Mouse (Mus musculus): ENCODE results near the gene Eif3i. TPM values are rescaled to one million over a fixed set of nuclear protein-coding genes. Genes with fewer than 3 reads are reported as not detected.
"Not testable (repeated sequence)": the region's sequence is repeated elsewhere in the genome, so short reads cannot be mapped to it uniquely, and the experiment has no call there.

Eif3i gene
- polyA plus RNA-seq, 1 experiment from 2014 or later = 274 TPM

GRCm38 (mm10) chr4:129547631-129548030, 52.8 kb downstream of the Eif3i start:
- H3K9ac ChIP-seq (ENCODE audit: low read depth, low read length); H3K4me1 ChIP-seq (replicated peaks; ENCODE audit: control insufficient read depth, insufficient read depth, low read length); H3K27me3 ChIP-seq (ENCODE audit: control insufficient read depth, insufficient read depth, low read length); H3K9me3 ChIP-seq (ENCODE audit: control insufficient read depth, low read length); DNase-seq (ENCODE audit: low spot score); ATAC-seq (ENCODE audit: low FRiP score); H3K36me3 ChIP-seq (ENCODE audit: control insufficient read depth, insufficient read depth, low read length); H3K4me3 ChIP-seq (ENCODE audit: low read depth, low read length); H3K4me2 ChIP-seq (replicated peaks; ENCODE audit: low read depth, low read length); H3K27ac ChIP-seq (ENCODE audit: low read depth, low read length): not testable (repeated sequence)
- WGBS = 87% methylated on average over 4 of the region's 4 CpGs

GRCm38 (mm10) chr4:129544106-129544505, 56.3 kb downstream of the Eif3i start:
- 84% methylated on average over 4 of the region's 4 CpGs for WGBS
- no peak overlapping the region for H3K4me3 ChIP-seq (ENCODE audit: low read depth, low read length)
- ATAC-seq (ENCODE audit: low FRiP score) = no peak

GRCm38 (mm10) chr4:129542592-129543141, 57.8 kb downstream of the Eif3i start, which contains the start of gene Hdac1:
TSS of gene Hdac1 (minus strand) at chr4:129542713.
- Histone ChIP-seq H3K9me3 (ENCODE audit: control insufficient read depth, low read length) (no peaks in the 10 kb centered on the region), H3K36me3 (ENCODE audit: control insufficient read depth, insufficient read depth, low read length) (no peaks in the 10 kb centered on the region), H3K4me1 (replicated peaks; ENCODE audit: control insufficient read depth, insufficient read depth, low read length) (no peaks in the 10 kb centered on the region; the same call in none of the 2 replicates), H3K4me2 (replicated peaks; ENCODE audit: low read depth, low read length) (peak within 1 kb of the TSS; percentile 71), H3K4me3 (ENCODE audit: low read depth, low read length) (peak within 1 kb of the TSS; percentile 90), H3K9ac (ENCODE audit: low read depth, low read length) (peak within 1 kb of the TSS; percentile 91), H3K27me3 (ENCODE audit: control insufficient read depth, insufficient read depth, low read length) (no peaks in the 10 kb centered on the region), H3K27ac (ENCODE audit: low read depth, low read length) (peak within 1 kb of the TSS; percentile 62)
- ATAC-seq (ENCODE audit: low FRiP score) (peak; percentile 99), DNase-seq (ENCODE audit: low spot score) (peak; percentile 99)
- WGBS = under 1% methylated on average over 37 of the region's 46 CpGs

More at GRCm38 (mm10) chr4:129544106-129544505, 56.3 kb downstream of the Eif3i start:
- Histone ChIP-seq H3K36me3 (ENCODE audit: control insufficient read depth, insufficient read depth, low read length) (no peaks in the 10 kb centered on the region), H3K4me1 (replicated peaks; ENCODE audit: control insufficient read depth, insufficient read depth, low read length) (no peaks in the 10 kb centered on the region; the same call in none of the 2 replicates), H3K9me3 (ENCODE audit: control insufficient read depth, low read length) (no peaks in the 10 kb centered on the region), H3K27me3 (ENCODE audit: control insufficient read depth, insufficient read depth, low read length) (no peaks in the 10 kb centered on the region), H3K9ac (ENCODE audit: low read depth, low read length) (no peak overlapping the region), H3K27ac (ENCODE audit: low read depth, low read length) (no peak overlapping the region), H3K4me2 (replicated peaks; ENCODE audit: low read depth, low read length) (no peak overlapping the region)
- DNase-seq (ENCODE audit: low spot score) = no peak

Other genes starting within 250 kb of the Eif3i start
- gene Zbtb8a, start 222.5 kb downstream of the Eif3i start, polyA plus RNA-seq (2014; fragmentation: Nextera tagmentation; extraction: Ambion mirVana) = 8.1 and 11.5 TPM in 2 replicates
- 2.5 and 2.8 TPM in 2 replicates for gene Zbtb8b, start 159.8 kb downstream of the Eif3i start, polyA plus RNA-seq (2014; fragmentation: Nextera tagmentation; extraction: Ambion mirVana)
- 25.6 and 26.3 TPM in 2 replicates for gene Bsdc1, start 139.1 kb downstream of the Eif3i start, polyA plus RNA-seq (2014; fragmentation: Nextera tagmentation; extraction: Ambion mirVana)
- gene Tssk3, start 109.6 kb downstream of the Eif3i start, polyA plus RNA-seq (2014; fragmentation: Nextera tagmentation; extraction: Ambion mirVana) = not detected in 2 replicates
- gene Fam229a, start 109.5 kb downstream of the Eif3i start, polyA plus RNA-seq (2014; fragmentation: Nextera tagmentation; extraction: Ambion mirVana) = not detected in 2 replicates
- gene Marcksl1, start 87.1 kb downstream of the Eif3i start, polyA plus RNA-seq (2014; fragmentation: Nextera tagmentation; extraction: Ambion mirVana) = 1,707 and 1,864 TPM in 2 replicates
- gene Hdac1, start 57.9 kb downstream of the Eif3i start, polyA plus RNA-seq (2014; fragmentation: Nextera tagmentation; extraction: Ambion mirVana) = 206 and 220 TPM in 2 replicates
- gene Lck, start 27.0 kb downstream of the Eif3i start, polyA plus RNA-seq (2014; fragmentation: Nextera tagmentation; extraction: Ambion mirVana) = 5.6 and 5.8 TPM in 2 replicates
- gene Fam167b, start 22.1 kb downstream of the Eif3i start, polyA plus RNA-seq (2014; fragmentation: Nextera tagmentation; extraction: Ambion mirVana) = 1.0 and 1.6 TPM in 2 replicates
- 177 and 195 TPM in 2 replicates for gene Tmem234, start within 50 bp of the Eif3i start, polyA plus RNA-seq (2014; fragmentation: Nextera tagmentation; extraction: Ambion mirVana)
- gene Dcdc2b, start 13.6 kb upstream of the Eif3i start, polyA plus RNA-seq (2014; fragmentation: Nextera tagmentation; extraction: Ambion mirVana) = 1.6 and 2.7 TPM in 2 replicates
- 25.3 and 25.7 TPM in 2 replicates for gene Iqcc, start 18.5 kb upstream of the Eif3i start, polyA plus RNA-seq (2014; fragmentation: Nextera tagmentation; extraction: Ambion mirVana)
- gene Ccdc28b, start 23.3 kb upstream of the Eif3i start, polyA plus RNA-seq (2014; fragmentation: Nextera tagmentation; extraction: Ambion mirVana) = 77.7 and 79.6 TPM in 2 replicates
- gene Txlna, start 40.4 kb upstream of the Eif3i start, polyA plus RNA-seq (2014; fragmentation: Nextera tagmentation; extraction: Ambion mirVana) = 96.3 and 101 TPM in 2 replicates
- gene Kpna6, start 72.1 kb upstream of the Eif3i start, polyA plus RNA-seq (2014; fragmentation: Nextera tagmentation; extraction: Ambion mirVana) = 13.9 and 15.2 TPM in 2 replicates
- 27.7 and 30.9 TPM in 2 replicates for gene Tmem39b, start 96.2 kb upstream of the Eif3i start, polyA plus RNA-seq (2014; fragmentation: Nextera tagmentation; extraction: Ambion mirVana)
- gene Khdrbs1, start 141.7 kb upstream of the Eif3i start, polyA plus RNA-seq (2014; fragmentation: Nextera tagmentation; extraction: Ambion mirVana) = 158 and 183 TPM in 2 replicates
- gene Ptp4a2, start 210.6 kb upstream of the Eif3i start, polyA plus RNA-seq (2014; fragmentation: Nextera tagmentation; extraction: Ambion mirVana) = 307 and 318 TPM in 2 replicates

Data from hindbrain, embryonic 11.5 days (tissue).